Mouse (Mus musculus): ENCODE measurements around the gene Larp1.

Larp1 gene

DNA sequence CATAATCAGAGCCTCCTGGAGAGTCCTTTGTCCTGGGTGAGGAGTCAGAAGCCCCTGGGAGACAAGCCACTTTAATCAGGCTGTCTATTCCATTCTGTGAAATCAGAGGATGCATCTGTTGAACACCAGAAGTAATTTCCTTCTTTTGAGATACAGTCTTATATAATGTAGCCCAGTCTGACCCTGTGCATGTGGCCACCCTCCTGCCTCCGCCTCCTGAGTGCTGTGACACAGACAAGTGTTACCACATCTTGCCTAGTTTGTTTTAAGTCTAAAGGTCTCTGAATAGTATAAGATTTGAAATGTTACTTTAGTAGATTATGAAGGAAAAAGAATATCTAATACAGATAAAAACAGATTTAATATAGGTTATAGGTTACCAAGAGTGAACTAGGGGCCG lies 91.1 kb downstream of the Larp1 start:
- DNase-seq (ENCODE audit: low read depth) = peak; percentile 86

GRCm38 (mm10) chr11:58101194-58101720 lies 92.4 kb downstream of the Larp1 start:
- DNase-seq (ENCODE audit: low read depth) = no peak

GRCm38 (mm10) chr11:58102146-58102545 lies 93.3 kb downstream of the Larp1 start:
- DNase-seq (ENCODE audit: low read depth) = no peak

DNA sequence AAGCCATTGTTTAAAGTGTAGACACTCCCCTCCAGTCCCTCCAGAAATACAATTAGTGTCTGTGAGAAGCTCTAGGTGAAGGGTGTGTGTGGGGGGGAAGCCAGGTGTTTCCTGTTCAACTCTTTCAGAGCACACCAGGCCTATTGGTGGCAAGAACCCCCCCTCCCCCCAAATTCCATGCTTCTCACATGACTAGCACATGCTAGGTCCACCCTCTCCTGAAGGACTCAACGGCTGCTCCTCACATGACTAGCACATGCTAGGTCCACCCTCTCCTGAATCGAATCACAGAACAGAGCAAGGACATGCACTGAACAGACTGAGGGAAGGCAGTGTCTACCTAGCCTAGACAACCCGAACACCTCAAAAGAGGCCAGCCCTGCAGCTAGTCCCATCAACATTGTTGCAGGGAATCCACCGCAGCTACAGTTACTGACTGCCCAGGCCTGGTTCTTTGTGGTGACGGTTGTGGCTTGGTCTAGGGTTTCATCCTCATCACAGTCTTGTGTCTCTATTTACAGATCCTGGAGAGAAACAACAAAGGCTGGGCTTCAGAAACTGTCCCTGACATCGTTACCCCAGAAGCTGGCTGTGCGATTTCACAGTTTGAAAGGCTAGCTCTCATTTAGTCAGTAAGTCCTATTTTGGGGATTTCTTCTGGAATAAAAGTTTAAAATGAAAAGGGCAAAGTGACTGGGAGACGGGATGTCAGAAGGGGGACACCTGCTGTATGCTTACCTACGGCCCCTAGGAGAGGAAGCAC lies 93.9 kb downstream of the Larp1 start:
- DNase-seq (ENCODE audit: low read depth) = peak; percentile 73

DNA sequence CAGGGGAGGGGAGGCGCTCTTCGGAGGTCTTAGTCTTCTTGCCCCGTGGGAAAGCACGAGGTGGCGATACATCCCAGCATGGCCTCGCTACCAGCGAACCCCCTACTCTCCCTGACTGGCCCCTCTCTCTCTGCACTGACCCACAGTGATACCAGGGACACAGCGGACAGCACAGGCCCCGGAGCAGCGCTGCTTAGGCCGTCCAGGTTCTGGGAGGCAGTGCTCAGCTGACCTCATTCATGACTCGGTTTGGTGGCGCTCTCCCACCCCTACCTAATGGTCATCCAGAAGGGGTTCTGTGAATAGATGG lies 94.4 kb downstream of the Larp1 start:
- DNase-seq (ENCODE audit: low read depth) = no peak

- peak; percentile 99 for DNase-seq (ENCODE audit: low read depth)
Measured at GRCm38 (mm10) chr11:58103697-58104306, 94.9 kb downstream of the Larp1 start, which contains the start of gene Cnot8. Gene Cnot8, plus strand, starts transcription at chr11:58104153.

DNA sequence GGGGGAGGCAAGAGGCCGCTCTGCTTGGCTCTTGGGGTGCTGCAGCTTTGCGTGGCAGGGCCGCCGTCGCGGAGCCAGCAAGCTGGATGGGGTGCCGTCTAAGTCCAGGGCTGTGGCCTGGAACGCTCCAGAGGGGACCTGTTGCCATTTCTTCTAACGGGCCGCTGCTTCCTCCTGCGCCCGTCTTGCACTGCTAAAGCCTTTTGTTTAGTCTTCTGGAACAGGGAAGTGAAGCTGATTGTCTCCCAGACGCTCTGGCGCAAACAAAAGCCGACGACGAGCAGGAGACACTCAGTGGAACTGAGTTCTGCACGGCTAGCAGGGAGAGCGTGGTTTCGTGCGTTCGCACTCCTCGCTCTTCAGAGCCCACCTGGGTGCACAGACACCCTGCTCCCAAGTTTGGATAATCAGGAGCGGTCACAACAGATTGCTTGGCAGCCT lies 95.5 kb downstream of the Larp1 start:
- DNase-seq (ENCODE audit: low read depth) = peak; percentile 77

- peak; percentile 56 for DNase-seq (ENCODE audit: low read depth)
Measured at GRCm38 (mm10) chr11:58107009-58107408, 98.1 kb downstream of the Larp1 start.

- DNase-seq (ENCODE audit: low read depth) = peak; percentile 60
Measured at GRCm38 (mm10) chr11:58107664-58108337, 98.9 kb downstream of the Larp1 start.
